Mouse (Mus musculus) ovary, adult 10 weeks (tissue): ENCODE results near the gene Tll1. TPM values are rescaled to one million over a fixed set of nuclear protein-coding genes. Genes with fewer than 3 reads are reported as not detected.

ENCODE experiments used
- polyA plus RNA-seq: library from polyadenylated mRNA; stranded (reverse); fragments of 350-450 nt; fragmentation: Illumina TruSeq; extraction: RNeasy Lipid Tissue Mini Kit (QIAGEN cat#74804); gene quantifications from one replicate; pipeline ENCODE4 v1.2.3, GENCODE M21; 2014

Tll1 gene
- polyA plus RNA-seq, result 4.8 TPM

GRCm38 (mm10) chr8:64206024-64206385, at the start of gene Tll1:
Gene Tll1, minus strand, starts transcription at chr8:64206271.

